Mouse (Mus musculus) neural tube, embryonic 11.5 days (tissue): Measurements from ENCODE around the gene Fez1. TPM values are rescaled to one million over a fixed set of nuclear protein-coding genes. Genes with fewer than 3 reads are reported as not detected.

ENCODE experiments used
- ATAC-seq: fragments of 200-750 bp; cut with Nextera tagmentation; 2 replicates; pipeline ENCODE4 v1.8.0; 2017; ENCODE audit warnings: moderate number of reproducible peaks, mild to moderate bottlenecking, moderate TSS enrichment, moderate library complexity; ENCODE audit not compliant: insufficient read depth, low FRiP score, low TSS enrichment
- DNase-seq: peaks from one replicate; pipeline ENCODE4 v3.0.0-alpha.2; 2015; ENCODE audit warnings: low spot score
- H3K27ac ChIP-seq: fragments of 300-500 bp; sonication (generic); 2 replicates; pipeline ENCODE4 v1.5.1; 2014; ENCODE audit warnings: low read depth, mild to moderate bottlenecking, low read length
- H3K27me3 ChIP-seq: fragments of 300-500 bp; sonication (generic); 2 replicates; pipeline ENCODE4 v1.6.1; 2014; ENCODE audit warnings: mild to moderate bottlenecking, low read length, mixed read lengths; ENCODE audit not compliant: control insufficient read depth, insufficient read depth
- H3K36me3 ChIP-seq: fragments of 300-500 bp; sonication (generic); 2 replicates; pipeline ENCODE4 v1.6.1; 2014; ENCODE audit warnings: mild to moderate bottlenecking, low read length, moderate library complexity, mixed read lengths; ENCODE audit not compliant: control insufficient read depth, insufficient read depth
- H3K4me1 ChIP-seq: fragments of 300-500 bp; sonication (generic); 2 replicates; pipeline ENCODE4 v1.6.1; 2014; ENCODE audit warnings: low read length, mixed read lengths; ENCODE audit not compliant: control insufficient read depth, insufficient read depth
- H3K4me2 ChIP-seq: fragments of 300-500 bp; sonication (generic); 2 replicates; pipeline ENCODE4 v1.6.1; 2014; ENCODE audit warnings: low read depth, mild to moderate bottlenecking, moderate library complexity
- H3K4me3 ChIP-seq: fragments of 300-500 bp; sonication (generic); 2 replicates; pipeline ENCODE4 v1.5.1; 2014; ENCODE audit warnings: low read depth, low read length
- H3K9ac ChIP-seq: fragments of 300-500 bp; sonication (generic); 2 replicates; pipeline ENCODE4 v1.6.1; 2014; ENCODE audit warnings: mild to moderate bottlenecking, low read length
- H3K9me3 ChIP-seq: fragments of 300-500 bp; sonication (generic); 2 replicates; pipeline ENCODE4 v1.6.1; 2016; ENCODE audit warnings: low read length; ENCODE audit not compliant: control insufficient read depth
- WGBS: fragments of 180-500 bp; shearing (Covaris S2); extraction: QIAGEN DNeasy Blood & Tissue Kit; methylation state at CpG from one replicate; pipeline ENCODE4 v1.1.7; 2014; 5-methylcytosine and 5-hydroxymethylcytosine counted together
- polyA plus RNA-seq: library from polyadenylated mRNA; unstranded; fragments of >200 nt; fragmentation: Nextera tagmentation; extraction: Ambion mirVana; gene quantifications from 2 replicates; pipeline ENCODE4 v1.2.1, GENCODE M21; 2014

Fez1 gene
- polyA plus RNA-seq, 1 experiment from 2014 or later = 300 TPM

DNA sequence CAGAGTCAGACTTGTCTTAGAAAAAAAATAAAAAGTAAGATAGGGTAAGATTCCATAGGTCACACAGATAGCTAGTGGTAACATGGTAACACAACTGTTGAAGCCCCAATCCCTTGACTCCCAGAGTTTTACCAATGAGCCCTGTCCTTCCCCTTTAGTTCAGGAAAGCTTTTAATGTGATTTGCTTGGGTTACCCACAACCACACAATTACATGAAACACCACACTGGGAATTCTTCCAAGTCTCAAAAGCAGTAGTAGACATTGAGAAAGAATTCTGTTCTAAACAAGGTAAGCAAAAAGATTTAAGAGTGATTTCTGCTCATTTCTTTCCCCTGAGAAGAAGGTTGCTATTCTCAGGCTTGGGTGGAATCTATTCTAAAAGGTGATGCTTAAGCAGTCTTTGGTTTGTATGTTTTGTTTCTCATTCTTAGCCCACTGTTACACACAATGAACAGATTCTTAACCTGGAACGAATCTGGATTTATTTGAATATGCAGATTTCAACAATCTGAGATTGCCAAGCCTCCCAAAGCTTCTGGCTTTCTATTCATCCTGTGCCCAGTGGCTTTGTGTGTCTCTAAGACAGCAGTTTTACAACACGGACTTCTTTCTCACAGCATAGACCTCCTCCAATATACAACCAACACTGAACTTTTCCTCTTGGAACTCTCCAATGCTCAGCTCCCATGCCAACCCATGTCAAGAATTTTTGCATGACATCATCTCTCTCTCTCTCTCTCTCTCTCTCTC is 5.1 kb downstream of the Fez1 start:
- no peak for ATAC-seq

DNA sequence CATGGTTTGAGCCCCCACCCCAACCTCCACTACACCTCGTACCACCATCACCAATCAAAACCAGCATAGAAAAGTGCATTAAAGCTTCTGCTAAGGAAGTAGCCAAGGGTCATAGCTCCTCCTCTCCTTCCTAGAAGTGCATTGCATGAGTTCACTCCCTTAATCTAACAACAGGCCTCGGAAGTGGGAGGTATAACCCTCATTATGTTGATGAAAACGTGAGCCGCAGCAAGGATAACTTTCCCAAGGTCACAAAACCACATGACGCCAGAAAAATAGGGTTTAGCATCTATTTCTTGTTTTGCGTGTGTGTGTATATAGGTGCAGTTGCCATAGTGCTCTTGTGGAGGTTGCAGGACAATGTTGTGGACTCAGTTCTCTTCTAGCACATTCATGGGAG is 9.7 kb downstream of the Fez1 start:
- DNase-seq (no peak), ATAC-seq (no peak)
- Histone ChIP-seq H3K4me2 (no peak overlapping the region), H3K36me3 (no peaks in the 10 kb centered on the region), H3K4me3 (no peak overlapping the region), H3K9ac (no peak overlapping the region), H3K4me1 (peaks cover 3% of the 10 kb centered on the region; the same call in 1 of the 2 replicates), H3K27ac (no peak overlapping the region), H3K27me3 (no peaks in the 10 kb centered on the region), H3K9me3 (no peaks in the 10 kb centered on the region)
- 80% methylated on average over 6 of the region's 6 CpGs for WGBS

More for the DNA sequence above, 5.1 kb downstream of the Fez1 start:
- Histone ChIP-seq H3K4me2 (no peak overlapping the region), H3K36me3 (no peaks in the 10 kb centered on the region), H3K9me3 (no peaks in the 10 kb centered on the region), H3K9ac (no peak overlapping the region), H3K27ac (no peak overlapping the region), H3K4me3 (no peak overlapping the region), H3K4me1 (peaks cover 5% of the 10 kb centered on the region; the same call in 1 of the 2 replicates), H3K27me3 (no peaks in the 10 kb centered on the region)
- DNase-seq = no peak
- WGBS = 61% methylated on average over 2 of the region's 2 CpGs

DNA sequence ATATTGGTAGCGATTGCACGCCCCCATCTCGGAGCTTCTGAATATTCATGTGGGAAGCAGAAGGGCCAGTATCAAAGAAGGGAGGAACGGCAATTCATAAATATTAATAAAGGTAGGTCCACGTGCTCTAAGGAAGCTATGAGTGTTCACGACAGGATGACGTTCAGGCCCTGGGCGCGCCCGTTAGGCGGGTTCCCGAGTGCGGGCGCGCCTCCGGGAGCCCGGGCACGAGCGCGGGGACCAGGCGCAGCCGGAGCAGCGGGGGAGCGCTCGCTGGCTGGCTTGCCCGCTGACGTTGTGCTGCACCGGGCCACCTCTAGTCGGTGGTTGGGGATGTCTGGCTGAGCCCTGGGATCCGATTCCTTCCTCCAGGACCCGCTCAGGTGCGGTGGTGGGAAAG is 10.9 kb downstream of the Fez1 start:
- Histone ChIP-seq H3K4me3 (peak overlapping the region; percentile 63), H3K36me3 (no peaks in the 10 kb centered on the region), H3K9me3 (no peaks in the 10 kb centered on the region), H3K27me3 (no peaks in the 10 kb centered on the region), H3K27ac (peak overlapping the region; percentile 88), H3K4me1 (peaks cover 3% of the 10 kb centered on the region; the same call in 1 of the 2 replicates), H3K4me2 (peak overlapping the region; percentile 58), H3K9ac (peak overlapping the region; percentile 80)
- WGBS = 1% methylated on average over 21 of the region's 32 CpGs
- DNase-seq (peak; percentile 94), ATAC-seq (peak; percentile 89)

GRCm38 (mm10) chr9:36833043-36833881 is 11.6 kb downstream of the Fez1 start:
- DNase-seq (peak; percentile 74), ATAC-seq (peak; percentile 79)
- Histone ChIP-seq H3K9me3 (no peaks in the 10 kb centered on the region), H3K27ac (peak overlapping the region; percentile 88), H3K9ac (peak overlapping the region; percentile 80), H3K4me2 (peak overlapping the region; percentile 58), H3K36me3 (no peaks in the 10 kb centered on the region), H3K4me3 (peak overlapping the region; percentile 63), H3K27me3 (no peaks in the 10 kb centered on the region), H3K4me1 (peaks cover 3% of the 10 kb centered on the region; the same call in 1 of the 2 replicates)
- WGBS = 3% methylated on average over 31 of the region's 31 CpGs

DNA sequence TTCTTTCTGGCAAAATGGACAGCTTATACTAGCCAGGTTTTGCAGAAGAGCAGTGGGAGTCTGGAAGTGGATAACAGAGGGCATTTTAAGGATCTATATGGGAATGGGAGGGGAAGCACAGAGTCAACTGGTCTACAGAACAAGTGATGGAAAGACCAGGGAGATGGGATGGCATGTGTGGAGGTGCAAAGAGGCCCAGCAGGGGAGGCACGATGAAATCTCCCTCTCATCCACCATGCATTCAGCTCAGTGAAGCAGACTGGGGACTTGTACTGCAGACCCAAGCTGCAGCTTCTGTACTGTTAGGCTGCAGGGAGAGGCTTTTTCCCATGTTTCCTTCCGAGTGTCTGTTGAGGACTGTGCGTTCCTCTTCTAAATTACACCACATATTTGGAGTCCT is 12.2 kb downstream of the Fez1 start:
- Histone ChIP-seq H3K36me3 (no peaks in the 10 kb centered on the region), H3K9ac (peak overlapping the region; percentile 80), H3K27ac (peak overlapping the region; percentile 88), H3K4me3 (peak overlapping the region; percentile 63), H3K27me3 (no peaks in the 10 kb centered on the region), H3K4me2 (peak overlapping the region; percentile 58), H3K9me3 (no peaks in the 10 kb centered on the region), H3K4me1 (peaks cover 3% of the 10 kb centered on the region; the same call in 1 of the 2 replicates)
- no peak for DNase-seq
- peak; percentile 21 for ATAC-seq
- WGBS = 30% methylated on average over 3 of the region's 3 CpGs

DNA sequence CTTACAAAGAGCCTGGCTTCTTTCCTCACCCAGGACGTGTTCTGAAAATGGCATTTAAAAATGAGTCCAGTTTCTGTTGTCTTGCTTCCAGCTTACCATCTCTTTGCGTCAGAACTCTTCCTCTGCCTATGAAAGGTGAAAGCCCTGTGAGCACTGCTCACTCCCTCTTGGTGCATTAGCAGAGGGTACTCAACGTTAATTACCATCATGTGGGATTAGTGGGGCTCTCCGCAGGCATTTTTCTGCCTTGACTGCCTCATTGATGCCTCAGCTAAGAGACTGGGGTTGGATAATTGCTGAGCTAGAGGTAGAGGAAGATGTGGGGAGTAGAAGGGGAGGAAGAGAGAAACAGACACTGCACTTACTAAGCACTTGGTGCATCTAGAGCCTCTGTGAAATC is 24.7 kb downstream of the Fez1 start:
- ATAC-seq (no peak), DNase-seq (no peak)
- H3K4me2 ChIP-seq = no peak overlapping the region
- no peak overlapping the region for H3K27ac ChIP-seq
- H3K4me3 ChIP-seq = no peak overlapping the region
- H3K4me1 ChIP-seq = no peaks in the 10 kb centered on the region
- H3K9ac ChIP-seq = no peak overlapping the region
- H3K27me3 ChIP-seq = no peaks in the 10 kb centered on the region
- H3K36me3 ChIP-seq = peaks cover 9% of the 10 kb centered on the region
- no peaks in the 10 kb centered on the region for H3K9me3 ChIP-seq
- WGBS = 50% methylated on average over 4 of the region's 4 CpGs

DNA sequence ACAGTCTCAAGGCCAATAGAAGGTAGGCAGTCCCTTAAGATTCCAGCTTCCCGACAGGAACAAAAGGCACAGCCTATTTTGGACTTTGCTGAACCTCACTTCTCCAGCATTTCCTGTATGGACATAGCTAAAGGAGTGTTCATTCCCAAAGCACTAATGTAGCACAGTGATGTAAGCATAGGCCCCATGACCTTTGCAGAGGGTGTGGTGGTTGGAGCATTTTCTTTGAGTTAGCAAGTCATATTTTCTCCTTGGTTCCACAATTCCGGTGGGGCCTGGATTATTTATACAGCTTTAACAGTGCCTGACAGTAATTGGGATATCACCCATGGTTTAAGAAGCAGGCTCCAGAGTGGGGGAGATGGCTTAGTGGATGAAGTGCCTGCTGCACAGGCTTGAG is 27.0 kb downstream of the Fez1 start:
- no peaks in the 10 kb centered on the region for H3K9me3 ChIP-seq
- H3K36me3 ChIP-seq = peaks cover 9% of the 10 kb centered on the region
- no peak overlapping the region for H3K9ac ChIP-seq
- DNase-seq (no peak), ATAC-seq (no peak)
- no peak overlapping the region for H3K4me3 ChIP-seq
- H3K27me3 ChIP-seq = no peaks in the 10 kb centered on the region
- 81% methylated on average over 2 of the region's 2 CpGs for WGBS
- no peaks in the 10 kb centered on the region for H3K4me1 ChIP-seq
- H3K27ac ChIP-seq = no peak overlapping the region
- H3K4me2 ChIP-seq = no peak overlapping the region

GRCm38 (mm10) chr9:36850091-36850490 is 28.4 kb downstream of the Fez1 start:
- 73% methylated on average over 1 of the region's 1 CpGs for WGBS
- H3K27me3 ChIP-seq = no peaks in the 10 kb centered on the region
- H3K9me3 ChIP-seq = no peaks in the 10 kb centered on the region
- H3K36me3 ChIP-seq = peaks cover 7% of the 10 kb centered on the region
- H3K4me2 ChIP-seq = no peak overlapping the region
- no peak overlapping the region for H3K27ac ChIP-seq
- no peaks in the 10 kb centered on the region for H3K4me1 ChIP-seq
- H3K4me3 ChIP-seq = no peak overlapping the region
- DNase-seq (no peak), ATAC-seq (no peak)
- no peak overlapping the region for H3K9ac ChIP-seq
